Mouse (Mus musculus): Measurements from ENCODE around the gene AI661453. TPM values are rescaled to one million over a fixed set of nuclear protein-coding genes. Genes with fewer than 3 reads are reported as not detected.
A peak's percentile ranks its signal among the peaks of the same experiment; 100 is the strongest.
"Not testable (repeated sequence)": the region's sequence is repeated elsewhere in the genome, so short reads cannot be mapped to it uniquely, and the experiment has no call there.

AI661453 gene
- polyA plus RNA-seq, 1 experiment from 2014 or later: 3.1 TPM

GRCm38 (mm10) chr17:47422616-47423015, 13.8 kb upstream of the AI661453 start:
- H3K36me3 ChIP-seq; H3K4me2 ChIP-seq (replicated peaks); H3K9ac ChIP-seq; H3K9me3 ChIP-seq; H3K27ac ChIP-seq; H3K27me3 ChIP-seq (replicated peaks); H3K4me3 ChIP-seq (replicated peaks); ATAC-seq; H3K4me1 ChIP-seq (replicated peaks): not testable (repeated sequence)
- 96% methylated on average over 1 of the region's 1 CpGs for WGBS

- peak; percentile 71 for ATAC-seq
- 55% methylated on average over 6 of the region's 6 CpGs for WGBS
- H3K27ac ChIP-seq: no peak overlapping the region
- peaks cover 5% of the 10 kb centered on the region; the same call in 1 of the 2 replicates for H3K4me1 ChIP-seq (replicated peaks)
- no peaks in the 10 kb centered on the region for H3K36me3 ChIP-seq
- H3K9ac ChIP-seq: no peak overlapping the region
- no peak overlapping the region for H3K4me3 ChIP-seq (replicated peaks)
- H3K27me3 ChIP-seq (replicated peaks): no peaks in the 10 kb centered on the region
- H3K9me3 ChIP-seq: no peaks in the 10 kb centered on the region
- H3K4me2 ChIP-seq (replicated peaks): no peak overlapping the region
Measured at GRCm38 (mm10) chr17:47424186-47424585, 12.2 kb upstream of the AI661453 start.

- ATAC-seq: no peak
Measured at GRCm38 (mm10) chr17:47427316-47427715, 9.1 kb upstream of the AI661453 start.

GRCm38 (mm10) chr17:47428831-47429304, 7.5 kb upstream of the AI661453 start:
- H3K4me2 ChIP-seq (replicated peaks): peak overlapping the region; percentile 44; the same call in 1 of the 2 replicates

More at GRCm38 (mm10) chr17:47427316-47427715, 9.1 kb upstream of the AI661453 start:
- H3K9me3 ChIP-seq: no peaks in the 10 kb centered on the region
- H3K27ac ChIP-seq: no peak overlapping the region
- H3K4me1 ChIP-seq (replicated peaks): peaks cover 8% of the 10 kb centered on the region; the same call in 1 of the 2 replicates
- no peak overlapping the region for H3K4me2 ChIP-seq (replicated peaks)
- H3K4me3 ChIP-seq (replicated peaks): no peak overlapping the region
- 70% methylated on average over 6 of the region's 6 CpGs for WGBS
- H3K36me3 ChIP-seq: no peaks in the 10 kb centered on the region
- no peak overlapping the region for H3K9ac ChIP-seq
- no peaks in the 10 kb centered on the region for H3K27me3 ChIP-seq (replicated peaks)

GRCm38 (mm10) chr17:47430815-47431214, 5.6 kb upstream of the AI661453 start:
- Histone ChIP-seq H3K27ac (no peak overlapping the region), H3K4me1 (replicated peaks) (peaks cover 8% of the 10 kb centered on the region; the same call in 1 of the 2 replicates), H3K27me3 (replicated peaks) (no peaks in the 10 kb centered on the region), H3K36me3 (no peaks in the 10 kb centered on the region), H3K9me3 (no peaks in the 10 kb centered on the region), H3K4me2 (replicated peaks) (no peak overlapping the region), H3K4me3 (replicated peaks) (no peak overlapping the region), H3K9ac (no peak overlapping the region)
- ATAC-seq: no peak
- 66% methylated on average over 5 of the region's 5 CpGs for WGBS

More at GRCm38 (mm10) chr17:47428831-47429304, 7.5 kb upstream of the AI661453 start:
- Histone ChIP-seq H3K27ac (no peak overlapping the region), H3K4me3 (replicated peaks) (no peak overlapping the region), H3K9me3 (no peaks in the 10 kb centered on the region), H3K36me3 (no peaks in the 10 kb centered on the region), H3K9ac (no peak overlapping the region), H3K4me1 (replicated peaks) (peaks cover 8% of the 10 kb centered on the region; the same call in 1 of the 2 replicates), H3K27me3 (replicated peaks) (no peaks in the 10 kb centered on the region)
- peak; percentile 57 for ATAC-seq
- 9% methylated on average over 8 of the region's 8 CpGs for WGBS

GRCm38 (mm10) chr17:47436907-47437547, 612 bp downstream of the AI661453 start, which contains the start of gene 1700001C19Rik:
Gene 1700001C19Rik, minus strand, starts transcription at chr17:47437376.
- H3K27me3 ChIP-seq (replicated peaks): peaks cover 5% of the 10 kb centered on the region
- peak within 1 kb of the TSS; percentile 60 for H3K9ac ChIP-seq
- H3K4me3 ChIP-seq (replicated peaks): peak within 1 kb of the TSS; percentile 50
- peak within 1 kb of the TSS; percentile 68 for H3K4me2 ChIP-seq (replicated peaks)
- peak within 1 kb of the TSS; percentile 71 for H3K27ac ChIP-seq
- H3K36me3 ChIP-seq: no peaks in the 10 kb centered on the region
- 0 out of 2 replicates have a peak, but pooled peaks have one; percentile 4 for ATAC-seq
- no peaks in the 10 kb centered on the region for H3K9me3 ChIP-seq
- H3K4me1 ChIP-seq (replicated peaks): peaks cover 36% of the 10 kb centered on the region
- WGBS: 5% methylated on average over 22 of the region's 25 CpGs

- no peak for ATAC-seq
- peaks cover 37% of the 10 kb centered on the region for H3K4me1 ChIP-seq (replicated peaks)
- no peaks in the 10 kb centered on the region for H3K9me3 ChIP-seq
- no peak overlapping the region for H3K9ac ChIP-seq
- H3K4me2 ChIP-seq (replicated peaks): peak overlapping the region; percentile 68
- H3K36me3 ChIP-seq: no peaks in the 10 kb centered on the region
- peak overlapping the region; percentile 71 for H3K27ac ChIP-seq
- peaks cover 5% of the 10 kb centered on the region for H3K27me3 ChIP-seq (replicated peaks)
- WGBS: 58% methylated on average over 6 of the region's 6 CpGs
- H3K4me3 ChIP-seq (replicated peaks): 0 out of 2 replicates have a peak overlapping the region, but pooled peaks have one; percentile 50
Measured at GRCm38 (mm10) chr17:47438611-47439010, 2.2 kb downstream of the AI661453 start.

- peaks cover 45% of the 10 kb centered on the region for H3K4me1 ChIP-seq (replicated peaks)
- H3K9me3 ChIP-seq: no peaks in the 10 kb centered on the region
- H3K27ac ChIP-seq: peak overlapping the region; percentile 71
- peaks cover 5% of the 10 kb centered on the region for H3K27me3 ChIP-seq (replicated peaks)
- no peaks in the 10 kb centered on the region for H3K36me3 ChIP-seq
- H3K4me2 ChIP-seq (replicated peaks): peak overlapping the region; percentile 68; the same call in 1 of the 2 replicates
- WGBS: 35% methylated on average over 9 of the region's 9 CpGs
- peak; percentile 57 for ATAC-seq
- H3K4me3 ChIP-seq (replicated peaks): no peak overlapping the region
- H3K9ac ChIP-seq: no peak overlapping the region
Measured at GRCm38 (mm10) chr17:47439396-47440028, 3.1 kb downstream of the AI661453 start.

- WGBS: 21% methylated on average over 9 of the region's 9 CpGs
- no peaks in the 10 kb centered on the region for H3K36me3 ChIP-seq
- H3K27ac ChIP-seq: peak overlapping the region; percentile 71
- no peak for ATAC-seq
- H3K4me1 ChIP-seq (replicated peaks): peaks cover 45% of the 10 kb centered on the region
- peaks cover 5% of the 10 kb centered on the region for H3K27me3 ChIP-seq (replicated peaks)
- H3K4me3 ChIP-seq (replicated peaks): no peak overlapping the region
- H3K4me2 ChIP-seq (replicated peaks): 0 out of 2 replicates have a peak overlapping the region, but pooled peaks have one; percentile 12
- no peaks in the 10 kb centered on the region for H3K9me3 ChIP-seq
- no peak overlapping the region for H3K9ac ChIP-seq
Measured at GRCm38 (mm10) chr17:47440359-47440890, 4.0 kb downstream of the AI661453 start.

GRCm38 (mm10) chr17:47441296-47442051, 5.1 kb downstream of the AI661453 start:
- H3K27me3 ChIP-seq (replicated peaks): peaks cover 3% of the 10 kb centered on the region
- no peak overlapping the region for H3K4me2 ChIP-seq (replicated peaks)
- H3K4me1 ChIP-seq (replicated peaks): peaks cover 48% of the 10 kb centered on the region
- no peak overlapping the region for H3K9ac ChIP-seq
- H3K27ac ChIP-seq: peak overlapping the region; percentile 60
- H3K36me3 ChIP-seq: no peaks in the 10 kb centered on the region
- ATAC-seq: peak; percentile 32
- 48% methylated on average over 19 of the region's 19 CpGs for WGBS
- no peak overlapping the region for H3K4me3 ChIP-seq (replicated peaks)
- no peaks in the 10 kb centered on the region for H3K9me3 ChIP-seq

- peak overlapping the region; percentile 60 for H3K27ac ChIP-seq
Measured at GRCm38 (mm10) chr17:47442271-47442670, 5.9 kb downstream of the AI661453 start.

More at GRCm38 (mm10) chr17:47442271-47442670, 5.9 kb downstream of the AI661453 start:
- Histone ChIP-seq H3K9ac (no peak overlapping the region), H3K36me3 (no peaks in the 10 kb centered on the region), H3K4me2 (replicated peaks) (no peak overlapping the region), H3K9me3 (no peaks in the 10 kb centered on the region), H3K27me3 (replicated peaks) (no peaks in the 10 kb centered on the region; the same call in 1 of the 2 replicates), H3K4me3 (replicated peaks) (no peak overlapping the region), H3K4me1 (replicated peaks) (peaks cover 43% of the 10 kb centered on the region)
- WGBS: 82% methylated on average over 3 of the region's 3 CpGs
- ATAC-seq: no peak
